Mouse (Mus musculus): ENCODE measurements around the gene Ccl24.

- TF ChIP-seq CHD2 (IDR thresholded peaks at IDR 0.05; ENCODE audit: low read length), result no peak
- TF ChIP-seq EP300 (IDR thresholded peaks at IDR 0.05; ENCODE audit: low read length), result no peak
- peak; percentile 46 to 70 for TF ChIP-seq CTCF (conservative IDR thresholded peaks at IDR 0.05 in 1 of 2, IDR thresholded peaks at IDR 0.05 in 1 of 2; ENCODE audit: low read depth in 2 of 2, low read length in 2 of 2)
- TF ChIP-seq RAD21 (IDR thresholded peaks at IDR 0.05; ENCODE audit: low read depth, low read length), result peak; percentile 30
- no peak for TF ChIP-seq MXI1 (IDR thresholded peaks at IDR 0.05; ENCODE audit: low read depth, low read length)
- no peak for TF ChIP-seq E2F4 (IDR thresholded peaks at IDR 0.05; ENCODE audit: insufficient replicate concordance, low read depth, low read length)
- TF ChIP-seq TCF12 (IDR thresholded peaks at IDR 0.05; ENCODE audit: low read depth, low read length), result no peak
- TF ChIP-seq POLR2A (IDR thresholded peaks at IDR 0.05; ENCODE audit: low read depth, low read length), result no peak
Measured at GRCm38 (mm10) chr5:135529310-135529709, 43.5 kb downstream of the Ccl24 start.
